ENCODE assay signal across 9 mouse cellular contexts in genomic region chr2:97299704-97300103, GRCm38 (mm10).
DNase-seq lines count a peak whose midpoint lies in the region.
"Had no signal": no experiment of that assay in that cellular context is flagged by ENCODE, and none has a peak within 500 bp of the region (broad histone marks: within the 10 kb centered on the region; RNA-seq: fewer than 3 reads in every experiment).

No protein-coding gene starts in this region.

- peak; percentile 40 to 46 for DNase-seq in frontal cortex, postnatal 36 days (ENCODE audit: low spot score in 2 of 2)
- DNase-seq in frontal cortex, postnatal 10 days (ENCODE audit: low spot score in 2 of 2): no peak
- DNase-seq in Muller cell, postnatal 12 days (ENCODE audit: inconsistent ontology term): peak; percentile 84
- peak; percentile 73 for DNase-seq in cerebellum, adult 8-10 months
- peak; percentile 7 to 18 for DNase-seq in layer of hippocampus, postnatal 25 days (ENCODE audit: extremely low spot score in 1 of 2, low spot score in 1 of 2)
- no peak for DNase-seq in gastrocnemius, adult 18-20 months (ENCODE audit: low spot score)
- DNase-seq in adrenal gland, adult 8-10 months: no peak
- DNase-seq in adrenal gland, postnatal 14 days: no peak
- DNase-seq: lung, postnatal 10 days had no signal

Comparison
In these comparisons a context has a peak if more than half of its experiments do, and no peak if none do; other contexts are left out.
1. DNase-seq: peak in frontal cortex, postnatal 36 days (2 of 2), Muller cell, postnatal 12 days (single experiment), cerebellum, adult 8-10 months (single experiment) and layer of hippocampus, postnatal 25 days (2 of 2); none in frontal cortex, postnatal 10 days (0 of 2), gastrocnemius, adult 18-20 months (single experiment), adrenal gland, adult 8-10 months (single experiment) and adrenal gland, postnatal 14 days (single experiment).